Mouse (Mus musculus): ENCODE results near the gene Slc30a2. TPM values are rescaled to one million over a fixed set of nuclear protein-coding genes. Genes with fewer than 3 reads are reported as not detected.

The Slc30a2 gene
- polyA plus RNA-seq, 1 experiment from 2014 or later = 0.26 TPM

- Histone ChIP-seq H3K4me3 (no peak overlapping the region), H3K27ac (peak overlapping the region; percentile 74), H3K9me3 (peaks cover 3% of the 10 kb centered on the region; the same call in 1 of the 2 replicates), H3K9ac (no peak overlapping the region), H3K4me1 (peaks cover 10% of the 10 kb centered on the region), H3K4me2 (peak overlapping the region; percentile 26), H3K36me3 (no peaks in the 10 kb centered on the region), H3K27me3 (no peaks in the 10 kb centered on the region)
- WGBS = 2% methylated on average over 7 of the region's 8 CpGs
- ATAC-seq (ENCODE audit: borderline replicate concordance, extremely low read depth, low FRiP score, low TSS enrichment) = no peak
These were observed 49.6 kb downstream of the Slc30a2 start for GRCm38 (mm10) chr4:134392595-134392994.

- peak overlapping the region; percentile 19; the same call in 1 of the 2 replicates for H3K4me2 ChIP-seq
- no peak overlapping the region for H3K4me3 ChIP-seq
- WGBS = 14% methylated on average over 12 of the region's 12 CpGs
- H3K9me3 ChIP-seq = peaks cover 3% of the 10 kb centered on the region; the same call in 1 of the 2 replicates
- H3K27ac ChIP-seq = peak overlapping the region; percentile 74
- H3K4me1 ChIP-seq = peaks cover 14% of the 10 kb centered on the region
- H3K27me3 ChIP-seq = no peaks in the 10 kb centered on the region
- H3K36me3 ChIP-seq = no peaks in the 10 kb centered on the region
- no peak overlapping the region for H3K9ac ChIP-seq
- ATAC-seq (ENCODE audit: borderline replicate concordance, extremely low read depth, low FRiP score, low TSS enrichment) = no peak
These were observed 50.0 kb downstream of the Slc30a2 start for GRCm38 (mm10) chr4:134393026-134393425.

GRCm38 (mm10) chr4:134395142-134395541, 52.2 kb downstream of the Slc30a2 start:
- H3K36me3 ChIP-seq = no peaks in the 10 kb centered on the region
- no peaks in the 10 kb centered on the region for H3K27me3 ChIP-seq
- H3K27ac ChIP-seq = no peak overlapping the region
- peaks cover 15% of the 10 kb centered on the region for H3K4me1 ChIP-seq
- peak overlapping the region; percentile 82; the same call in 1 of the 2 replicates for H3K4me2 ChIP-seq
- no peak overlapping the region for H3K4me3 ChIP-seq
- H3K9me3 ChIP-seq = peaks cover 3% of the 10 kb centered on the region; the same call in 1 of the 2 replicates
- WGBS = 92% methylated on average over 7 of the region's 7 CpGs
- no peak for ATAC-seq (ENCODE audit: borderline replicate concordance, extremely low read depth, low FRiP score, low TSS enrichment)
- no peak overlapping the region for H3K9ac ChIP-seq

GRCm38 (mm10) chr4:134395977-134396825, 53.2 kb downstream of the Slc30a2 start, which contains the start of gene Pafah2:
Gene Pafah2, plus strand, starts transcription at chr4:134396320.
- H3K4me3 ChIP-seq = peak within 1 kb of the TSS; percentile 54
- H3K4me2 ChIP-seq = peak within 1 kb of the TSS; percentile 82
- under 1% methylated on average over 31 of the region's 31 CpGs for WGBS
- peaks cover 20% of the 10 kb centered on the region for H3K4me1 ChIP-seq
- peak; percentile 96 for ATAC-seq (ENCODE audit: borderline replicate concordance, extremely low read depth, low FRiP score, low TSS enrichment)
- H3K36me3 ChIP-seq = no peaks in the 10 kb centered on the region
- H3K9me3 ChIP-seq = no peaks in the 10 kb centered on the region; the same call in 1 of the 2 replicates
- peak within 1 kb of the TSS; percentile 86 for H3K27ac ChIP-seq
- peak within 1 kb of the TSS; percentile 48 for H3K9ac ChIP-seq
- H3K27me3 ChIP-seq = no peaks in the 10 kb centered on the region

GRCm38 (mm10) chr4:134397121-134397520, 54.1 kb downstream of the Slc30a2 start:
- Histone ChIP-seq H3K9me3 (no peaks in the 10 kb centered on the region), H3K4me3 (peak overlapping the region; percentile 54), H3K27me3 (no peaks in the 10 kb centered on the region), H3K4me1 (peaks cover 28% of the 10 kb centered on the region), H3K4me2 (peak overlapping the region; percentile 82), H3K36me3 (no peaks in the 10 kb centered on the region), H3K9ac (peak overlapping the region; percentile 2; the same call in 1 of the 2 replicates), H3K27ac (peak overlapping the region; percentile 86)
- no peak for ATAC-seq (ENCODE audit: borderline replicate concordance, extremely low read depth, low FRiP score, low TSS enrichment)
- 17% methylated on average over 7 of the region's 7 CpGs for WGBS

- ATAC-seq (ENCODE audit: borderline replicate concordance, extremely low read depth, low FRiP score, low TSS enrichment) = no peak
- peak overlapping the region; percentile 86 for H3K27ac ChIP-seq
These were observed 54.8 kb downstream of the Slc30a2 start for GRCm38 (mm10) chr4:134397732-134398131.

GRCm38 (mm10) chr4:134400206-134400605, 57.2 kb downstream of the Slc30a2 start:
- WGBS = 31% methylated on average over 5 of the region's 5 CpGs
- Histone ChIP-seq H3K27ac (no peak overlapping the region), H3K27me3 (no peaks in the 10 kb centered on the region), H3K4me2 (no peak overlapping the region), H3K9me3 (no peaks in the 10 kb centered on the region), H3K9ac (no peak overlapping the region), H3K4me1 (peaks cover 35% of the 10 kb centered on the region), H3K36me3 (no peaks in the 10 kb centered on the region), H3K4me3 (no peak overlapping the region)
- ATAC-seq (ENCODE audit: borderline replicate concordance, extremely low read depth, low FRiP score, low TSS enrichment) = no peak

More at GRCm38 (mm10) chr4:134397732-134398131, 54.8 kb downstream of the Slc30a2 start:
- no peaks in the 10 kb centered on the region for H3K9me3 ChIP-seq
- peak overlapping the region; percentile 82 for H3K4me2 ChIP-seq
- H3K4me3 ChIP-seq = no peak overlapping the region
- peak overlapping the region; percentile 2; the same call in 1 of the 2 replicates for H3K9ac ChIP-seq
- no peaks in the 10 kb centered on the region for H3K36me3 ChIP-seq
- 78% methylated on average over 9 of the region's 9 CpGs for WGBS
- no peaks in the 10 kb centered on the region for H3K27me3 ChIP-seq
- peaks cover 34% of the 10 kb centered on the region for H3K4me1 ChIP-seq

- Histone ChIP-seq H3K4me3 (peak overlapping the region; percentile 27), H3K9me3 (no peaks in the 10 kb centered on the region), H3K27me3 (no peaks in the 10 kb centered on the region), H3K9ac (peak overlapping the region; percentile 25; the same call in 1 of the 2 replicates), H3K27ac (no peak overlapping the region), H3K4me1 (peaks cover 35% of the 10 kb centered on the region), H3K4me2 (peak overlapping the region; percentile 75), H3K36me3 (peaks cover 4% of the 10 kb centered on the region; the same call in 1 of the 2 replicates)
- 4% methylated on average over 19 of the region's 19 CpGs for WGBS
- ATAC-seq (ENCODE audit: borderline replicate concordance, extremely low read depth, low FRiP score, low TSS enrichment) = peak; percentile 59; the same call in 1 of the 2 replicates
These were observed 58.2 kb downstream of the Slc30a2 start for GRCm38 (mm10) chr4:134401181-134401661.

GRCm38 (mm10) chr4:134401856-134402570, 59.0 kb downstream of the Slc30a2 start:
- H3K4me3 ChIP-seq = no peak overlapping the region
- WGBS = 56% methylated on average over 16 of the region's 16 CpGs
- no peaks in the 10 kb centered on the region for H3K27me3 ChIP-seq
- H3K4me2 ChIP-seq = peak overlapping the region; percentile 75; the same call in 1 of the 2 replicates
- H3K9ac ChIP-seq = no peak overlapping the region
- H3K4me1 ChIP-seq = peaks cover 35% of the 10 kb centered on the region
- no peaks in the 10 kb centered on the region for H3K9me3 ChIP-seq
- ATAC-seq (ENCODE audit: borderline replicate concordance, extremely low read depth, low FRiP score, low TSS enrichment) = no peak
- H3K36me3 ChIP-seq = peaks cover 4% of the 10 kb centered on the region; the same call in 1 of the 2 replicates
- H3K27ac ChIP-seq = no peak overlapping the region

GRCm38 (mm10) chr4:134402571-134403262, 59.7 kb downstream of the Slc30a2 start:
- whole genome bisulfite sequencing = 47% methylated on average over 16 of the region's 16 CpGs
- Histone ChIP-seq H3K4me3 (no peak overlapping the region), H3K36me3 (peaks cover 4% of the 10 kb centered on the region; the same call in 1 of the 2 replicates), H3K4me2 (no peak overlapping the region; the same call in 1 of the 2 replicates), H3K27ac (no peak overlapping the region), H3K9me3 (no peaks in the 10 kb centered on the region), H3K9ac (no peak overlapping the region), H3K4me1 (peaks cover 28% of the 10 kb centered on the region), H3K27me3 (no peaks in the 10 kb centered on the region)
- peak; percentile 55; the same call in 1 of the 2 replicates for ATAC-seq (ENCODE audit: borderline replicate concordance, extremely low read depth, low FRiP score, low TSS enrichment)

GRCm38 (mm10) chr4:134403721-134404120, 60.7 kb downstream of the Slc30a2 start:
- WGBS = 53% methylated on average over 7 of the region's 7 CpGs
- ATAC-seq (ENCODE audit: borderline replicate concordance, extremely low read depth, low FRiP score, low TSS enrichment) = no peak
- Histone ChIP-seq H3K36me3 (peaks cover 4% of the 10 kb centered on the region; the same call in 1 of the 2 replicates), H3K27me3 (no peaks in the 10 kb centered on the region), H3K9ac (no peak overlapping the region), H3K9me3 (no peaks in the 10 kb centered on the region), H3K4me2 (no peak overlapping the region), H3K4me1 (peaks cover 24% of the 10 kb centered on the region), H3K27ac (no peak overlapping the region), H3K4me3 (no peak overlapping the region)

Measured in lung, embryonic 15.5 days (tissue).